Mouse (Mus musculus): ENCODE data around the gene 4933427D14Rik.

DNA sequence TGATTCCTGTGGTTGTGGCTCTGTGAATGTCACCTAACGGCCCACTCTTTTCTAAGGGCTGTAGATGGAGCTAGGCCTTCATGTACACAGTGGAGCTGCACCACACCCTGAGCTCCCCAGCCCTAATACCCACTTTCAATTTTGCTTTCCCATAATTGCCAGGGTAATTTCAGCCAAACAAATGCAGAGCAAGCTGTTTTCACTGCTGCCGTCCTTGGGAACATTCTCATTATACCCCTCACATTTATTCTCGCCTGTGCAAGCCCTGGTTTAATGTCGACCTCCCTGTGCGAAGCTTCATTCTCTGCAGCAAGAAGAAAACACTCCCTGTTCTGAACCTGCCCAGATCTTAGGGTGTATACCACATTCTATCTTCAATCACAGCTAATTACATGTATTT lies 31.3 kb downstream of the 4933427D14Rik start:
- TF ChIP-seq EP300 (IDR thresholded peaks at IDR 0.05; ENCODE audit: low read depth) = no peak
- no peak for TF ChIP-seq CTCF (IDR thresholded peaks at IDR 0.05; ENCODE audit: low read depth)

Measured in heart, postnatal 0 days (tissue).